Mouse (Mus musculus) c-Kit-positive CD71-positive TER-119-positive erythroid progenitor cells, embryonic 14.5 days (primary cell): Measurements from ENCODE around the gene Ipo7.
"Not testable (repeated sequence)": the region's sequence is repeated elsewhere in the genome, so short reads cannot be mapped to it uniquely, and the experiment has no call there.

ENCODE experiments used
- DNase-seq: peaks from one replicate; pipeline ENCODE4 v3.0.0-alpha.2; 2013; ENCODE audit warnings: low spot score

Ipo7 gene

GRCm38 (mm10) chr7:110018117-110018630, at the start of gene Ipo7:
Gene Ipo7 (plus strand): TSS chr7:110018274.
- DNase-seq: peak; percentile 84

GRCm38 (mm10) chr7:109968924-109969450, 49.1 kb upstream of the Ipo7 start:
- no peak for DNase-seq

GRCm38 (mm10) chr7:109969542-109969941, 48.5 kb upstream of the Ipo7 start:
- no peak for DNase-seq

- DNase-seq: no peak
These were observed 41.9 kb upstream of the Ipo7 start for GRCm38 (mm10) chr7:109975966-109976715.

- not testable (repeated sequence) for DNase-seq
These were observed 40.9 kb upstream of the Ipo7 start for GRCm38 (mm10) chr7:109977131-109977530.

- not testable (repeated sequence) for DNase-seq
These were observed 33.5 kb upstream of the Ipo7 start for GRCm38 (mm10) chr7:109984608-109985007.

- DNase-seq: peak; percentile 29
These were observed 32.4 kb upstream of the Ipo7 start for GRCm38 (mm10) chr7:109985661-109986132.

- DNase-seq: peak; percentile 99
These were observed 31.9 kb upstream of the Ipo7 start for GRCm38 (mm10) chr7:109986133-109986669.

- DNase-seq: not testable (repeated sequence)
These were observed 31.3 kb upstream of the Ipo7 start, which contains the start of gene Tmem41b for GRCm38 (mm10) chr7:109986775-109987174. Gene Tmem41b (minus strand): TSS chr7:109986929.

- DNase-seq: no peak
These were observed 26.8 kb upstream of the Ipo7 start for GRCm38 (mm10) chr7:109991286-109991685.

GRCm38 (mm10) chr7:109993157-109993959, 24.7 kb upstream of the Ipo7 start:
- DNase-seq: no peak

GRCm38 (mm10) chr7:109998388-109998787, 19.7 kb upstream of the Ipo7 start:
- no peak for DNase-seq

GRCm38 (mm10) chr7:110002092-110002491, 16.0 kb upstream of the Ipo7 start:
- no peak for DNase-seq

- no peak for DNase-seq
These were observed 15.1 kb upstream of the Ipo7 start for GRCm38 (mm10) chr7:110002968-110003367.

GRCm38 (mm10) chr7:110005976-110006375, 12.1 kb upstream of the Ipo7 start:
- no peak for DNase-seq

GRCm38 (mm10) chr7:110006471-110007195, 11.4 kb upstream of the Ipo7 start:
- DNase-seq: no peak

GRCm38 (mm10) chr7:110008513-110008912, 9.6 kb upstream of the Ipo7 start:
- DNase-seq: no peak

GRCm38 (mm10) chr7:110009084-110009483, 9.0 kb upstream of the Ipo7 start:
- DNase-seq: no peak

GRCm38 (mm10) chr7:110011417-110011816, 6.7 kb upstream of the Ipo7 start:
- no peak for DNase-seq

GRCm38 (mm10) chr7:110014272-110014671, 3.8 kb upstream of the Ipo7 start:
- no peak for DNase-seq
